Mouse (Mus musculus): ENCODE data around the gene Lsmem1. TPM values are rescaled to one million over a fixed set of nuclear protein-coding genes. Genes with fewer than 3 reads are reported as not detected.

Lsmem1 gene
- polyA plus RNA-seq, 1 experiment, result 1.4 TPM

- Histone ChIP-seq H3K27ac (ENCODE audit: control insufficient read depth, insufficient read depth, low read depth, low read length, poor library complexity) (no peak overlapping the region), H3K4me3 (replicated peaks; ENCODE audit: control insufficient read depth, low read depth, low read length) (no peak overlapping the region), H3K4me1 (ENCODE audit: control insufficient read depth, insufficient read depth, low read length) (peaks cover 3% of the 10 kb centered on the region; the same call in 1 of the 2 replicates)
- WGBS, result 6% methylated on average over 3 of the region's 3 CpGs
- TF ChIP-seq CTCF (IDR thresholded peaks at IDR 0.05; ENCODE audit: control insufficient read depth, insufficient read depth, low read length) (no peak), POLR2A (IDR thresholded peaks at IDR 0.05; ENCODE audit: borderline replicate concordance, control insufficient read depth, low read depth, low read length) (no peak)
These were observed 21.6 kb upstream of the Lsmem1 start for GRCm38 (mm10) chr12:40220896-40221295.

DNA sequence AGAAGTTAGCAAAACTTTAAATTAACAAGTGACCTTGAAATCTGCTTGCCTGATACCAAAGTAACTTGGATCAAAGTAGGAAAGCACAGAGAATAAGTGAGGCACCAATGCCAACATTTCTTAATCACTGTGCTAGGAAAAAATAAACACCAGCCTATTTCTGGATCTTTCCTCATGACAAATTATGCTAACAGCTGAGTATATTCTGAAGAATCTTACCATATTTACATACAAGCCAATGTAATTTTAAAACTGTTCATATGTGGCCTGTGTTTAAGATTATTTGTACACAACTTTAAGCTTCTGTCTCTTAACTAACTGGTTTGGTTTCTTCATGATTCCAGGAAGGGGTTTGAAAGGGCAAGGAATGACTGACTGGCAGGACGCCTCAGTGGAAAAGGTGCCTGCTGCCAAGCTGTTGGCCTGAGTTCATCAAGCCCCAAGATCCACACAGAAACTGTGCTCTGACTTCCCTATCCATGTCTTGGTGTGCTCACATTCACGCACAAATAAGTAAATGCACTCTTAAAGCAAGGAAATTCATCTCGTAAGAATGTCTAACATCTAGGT, 20.8 kb upstream of the Lsmem1 start:
- no peak for TF ChIP-seq CTCF (IDR thresholded peaks at IDR 0.05; ENCODE audit: control insufficient read depth, insufficient read depth, low read length)
- TF ChIP-seq POLR2A (IDR thresholded peaks at IDR 0.05; ENCODE audit: borderline replicate concordance, control insufficient read depth, low read depth, low read length), result no peak
- H3K4me1 ChIP-seq (ENCODE audit: control insufficient read depth, insufficient read depth, low read length), result peaks cover 3% of the 10 kb centered on the region; the same call in 1 of the 2 replicates
- H3K27ac ChIP-seq (ENCODE audit: control insufficient read depth, insufficient read depth, low read depth, low read length, poor library complexity), result no peak overlapping the region
- 50% methylated on average over 3 of the region's 3 CpGs for WGBS
- no peak overlapping the region for H3K4me3 ChIP-seq (replicated peaks; ENCODE audit: control insufficient read depth, low read depth, low read length)

GRCm38 (mm10) chr12:40218430-40218945, 19.2 kb upstream of the Lsmem1 start:
- TF ChIP-seq CTCF (IDR thresholded peaks at IDR 0.05; ENCODE audit: control insufficient read depth, insufficient read depth, low read length) (no peak), POLR2A (IDR thresholded peaks at IDR 0.05; ENCODE audit: borderline replicate concordance, control insufficient read depth, low read depth, low read length) (no peak)
- WGBS, result 41% methylated on average over 2 of the region's 2 CpGs
- H3K4me1 ChIP-seq (ENCODE audit: control insufficient read depth, insufficient read depth, low read length), result peaks cover 1% of the 10 kb centered on the region; the same call in 1 of the 2 replicates
- H3K27ac ChIP-seq (ENCODE audit: control insufficient read depth, insufficient read depth, low read depth, low read length, poor library complexity), result no peak overlapping the region
- H3K4me3 ChIP-seq (replicated peaks; ENCODE audit: control insufficient read depth, low read depth, low read length), result no peak overlapping the region

DNA sequence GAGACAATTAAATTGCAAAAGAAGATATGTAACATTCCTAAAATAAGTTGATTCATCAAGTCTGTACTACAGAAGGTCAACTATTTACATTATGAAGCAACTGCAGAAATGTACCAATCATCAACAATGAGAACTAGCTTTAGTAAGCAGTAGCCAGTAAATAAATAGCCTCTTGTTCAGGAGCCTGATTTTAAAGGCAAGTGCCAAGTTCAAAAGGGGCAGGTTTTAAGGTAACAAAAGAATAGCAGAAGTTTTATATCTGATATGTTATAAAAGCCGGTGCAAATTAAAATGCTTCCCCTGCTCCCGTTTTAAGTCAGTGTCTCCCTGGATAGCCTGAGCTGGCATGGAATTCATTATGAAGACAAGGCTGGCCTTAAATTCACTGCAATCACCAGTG, 18.5 kb upstream of the Lsmem1 start:
- TF ChIP-seq CTCF (IDR thresholded peaks at IDR 0.05; ENCODE audit: control insufficient read depth, insufficient read depth, low read length), result no peak
- no peak for TF ChIP-seq POLR2A (IDR thresholded peaks at IDR 0.05; ENCODE audit: borderline replicate concordance, control insufficient read depth, low read depth, low read length)
- H3K4me1 ChIP-seq (ENCODE audit: control insufficient read depth, insufficient read depth, low read length), result peaks cover 1% of the 10 kb centered on the region; the same call in 1 of the 2 replicates
- no peak overlapping the region for H3K4me3 ChIP-seq (replicated peaks; ENCODE audit: control insufficient read depth, low read depth, low read length)
- H3K27ac ChIP-seq (ENCODE audit: control insufficient read depth, insufficient read depth, low read depth, low read length, poor library complexity), result no peak overlapping the region
- 79% methylated on average over 2 of the region's 2 CpGs for WGBS

GRCm38 (mm10) chr12:40214888-40215876, 15.9 kb upstream of the Lsmem1 start:
- 90% methylated on average over 15 of the region's 15 CpGs for WGBS
- H3K4me1 ChIP-seq (ENCODE audit: control insufficient read depth, insufficient read depth, low read length), result peaks cover under 1% of the 10 kb centered on the region; the same call in 1 of the 2 replicates
- H3K27ac ChIP-seq (ENCODE audit: control insufficient read depth, insufficient read depth, low read depth, low read length, poor library complexity), result no peak overlapping the region
- H3K4me3 ChIP-seq (replicated peaks; ENCODE audit: control insufficient read depth, low read depth, low read length), result no peak overlapping the region
- TF ChIP-seq CTCF (IDR thresholded peaks at IDR 0.05; ENCODE audit: control insufficient read depth, insufficient read depth, low read length) (no peak), POLR2A (IDR thresholded peaks at IDR 0.05; ENCODE audit: borderline replicate concordance, control insufficient read depth, low read depth, low read length) (no peak)

DNA sequence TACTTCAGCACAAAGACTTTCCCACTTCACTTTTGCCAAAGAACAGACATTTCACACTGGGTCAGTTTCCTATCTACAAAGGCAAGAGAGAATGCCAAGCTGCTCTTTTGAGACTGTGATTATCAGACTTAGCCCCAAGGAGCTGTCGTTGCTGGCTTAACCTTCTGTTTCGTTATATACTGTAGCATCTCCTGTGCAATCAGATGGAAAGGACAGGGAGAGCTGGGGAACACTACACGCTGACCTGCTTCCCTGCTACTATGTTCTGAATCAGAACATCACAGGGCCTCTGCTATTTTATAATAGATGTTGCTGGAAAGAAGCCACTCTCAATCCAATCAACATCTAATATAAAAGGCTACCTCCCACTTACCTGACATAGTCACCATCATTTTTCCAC, 9.8 kb upstream of the Lsmem1 start:
- Histone ChIP-seq H3K4me3 (replicated peaks; ENCODE audit: control insufficient read depth, low read depth, low read length) (no peak overlapping the region), H3K4me1 (ENCODE audit: control insufficient read depth, insufficient read depth, low read length) (no peaks in the 10 kb centered on the region), H3K27ac (ENCODE audit: control insufficient read depth, insufficient read depth, low read depth, low read length, poor library complexity) (no peak overlapping the region)
- TF ChIP-seq POLR2A (IDR thresholded peaks at IDR 0.05; ENCODE audit: borderline replicate concordance, control insufficient read depth, low read depth, low read length), result no peak
- no peak for TF ChIP-seq CTCF (IDR thresholded peaks at IDR 0.05; ENCODE audit: control insufficient read depth, insufficient read depth, low read length)
- 88% methylated on average over 3 of the region's 3 CpGs for WGBS

- no peaks in the 10 kb centered on the region for H3K4me1 ChIP-seq (ENCODE audit: control insufficient read depth, insufficient read depth, low read length)
- 89% methylated on average over 4 of the region's 4 CpGs for WGBS
- TF ChIP-seq POLR2A (IDR thresholded peaks at IDR 0.05; ENCODE audit: borderline replicate concordance, control insufficient read depth, low read depth, low read length), result no peak
- TF ChIP-seq CTCF (IDR thresholded peaks at IDR 0.05; ENCODE audit: control insufficient read depth, insufficient read depth, low read length), result no peak
- no peak overlapping the region for H3K4me3 ChIP-seq (replicated peaks; ENCODE audit: control insufficient read depth, low read depth, low read length)
- no peak overlapping the region for H3K27ac ChIP-seq (ENCODE audit: control insufficient read depth, insufficient read depth, low read depth, low read length, poor library complexity)
These were observed 8.6 kb upstream of the Lsmem1 start for GRCm38 (mm10) chr12:40207909-40208308.
